Mouse (Mus musculus): ENCODE measurements around the gene 2410004B18Rik. TPM values are rescaled to one million over a fixed set of nuclear protein-coding genes. Genes with fewer than 3 reads are reported as not detected.
"Not testable (repeated sequence)": the region's sequence is repeated elsewhere in the genome, so short reads cannot be mapped to it uniquely, and the experiment has no call there.

2410004B18Rik gene
- polyA plus RNA-seq, 1 experiment: 47.9 TPM

DNA sequence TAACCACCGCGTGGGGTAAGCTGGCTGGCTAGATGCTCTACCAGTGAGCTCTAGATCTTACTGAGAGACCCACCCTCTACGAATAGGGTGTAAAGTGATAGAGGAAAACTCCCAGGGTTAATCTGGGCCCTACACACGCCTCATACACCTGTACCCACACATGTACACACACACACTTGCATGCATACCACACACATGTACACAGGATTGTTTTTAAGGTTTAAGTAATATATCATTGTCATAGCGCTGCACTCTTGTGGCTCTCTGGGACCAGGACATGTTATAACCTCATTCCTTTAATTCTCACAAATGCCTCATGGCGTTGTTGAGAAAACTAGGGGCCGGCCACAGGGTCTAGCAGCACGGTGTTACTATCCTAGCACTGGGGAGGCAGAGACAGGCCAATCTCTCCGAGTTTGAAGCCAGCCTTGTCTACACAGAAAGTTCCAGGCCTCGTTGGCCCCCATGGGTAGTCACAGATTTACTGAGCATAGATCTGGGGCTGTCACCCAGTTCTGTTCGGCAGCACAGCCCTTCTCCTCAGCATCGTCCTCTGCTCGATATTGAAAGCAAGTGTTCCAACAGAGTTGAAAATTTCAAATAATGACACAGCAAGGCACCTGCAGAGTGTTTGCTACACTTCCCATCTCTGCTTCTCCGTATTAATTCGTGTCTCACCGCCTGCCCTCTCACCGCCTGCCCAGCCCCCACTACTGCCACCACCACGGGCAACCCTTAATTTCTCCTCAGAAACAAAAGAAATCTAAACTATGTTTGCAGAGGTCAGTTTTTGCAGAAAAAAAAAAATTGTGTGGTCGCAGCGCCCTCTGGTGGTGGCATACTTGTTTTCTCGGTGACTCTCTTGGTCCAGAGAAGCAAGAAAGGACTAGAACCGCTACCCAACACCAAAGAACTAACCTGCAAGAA is 32.7 kb upstream of the 2410004B18Rik start:
- no peak for TF ChIP-seq POLR2A (IDR thresholded peaks at IDR 0.05; ENCODE audit: borderline replicate concordance, insufficient read depth, low read length)
- TF ChIP-seq CTCF (IDR thresholded peaks at IDR 0.05; ENCODE audit: borderline replicate concordance, insufficient read depth, low read depth, low read length): peak; percentile 73

GRCm38 (mm10) chr3:145906582-145906981 is 31.2 kb upstream of the 2410004B18Rik start:
- whole genome bisulfite sequencing: 43% methylated on average over 9 of the region's 9 CpGs
- H3K27ac ChIP-seq (ENCODE audit: insufficient read depth, low read length): no peak overlapping the region
- no peak for TF ChIP-seq POLR2A (IDR thresholded peaks at IDR 0.05; ENCODE audit: borderline replicate concordance, insufficient read depth, low read length)
- no peak for TF ChIP-seq CTCF (IDR thresholded peaks at IDR 0.05; ENCODE audit: borderline replicate concordance, insufficient read depth, low read depth, low read length)
- H3K27me3 ChIP-seq (ENCODE audit: control insufficient read depth, insufficient read depth, low read length): no peaks in the 10 kb centered on the region
- DNase-seq: no peak
- H3K4me3 ChIP-seq (replicated peaks; ENCODE audit: insufficient read depth, low read depth, low read length): no peak overlapping the region
- no peaks in the 10 kb centered on the region for H3K4me1 ChIP-seq (ENCODE audit: control insufficient read depth, insufficient read depth, low read length)

More for the DNA sequence above, 32.7 kb upstream of the 2410004B18Rik start:
- Histone ChIP-seq H3K27ac (ENCODE audit: insufficient read depth, low read length) (no peak overlapping the region), H3K4me3 (replicated peaks; ENCODE audit: insufficient read depth, low read depth, low read length) (no peak overlapping the region), H3K27me3 (ENCODE audit: control insufficient read depth, insufficient read depth, low read length) (no peaks in the 10 kb centered on the region), H3K4me1 (ENCODE audit: control insufficient read depth, insufficient read depth, low read length) (no peaks in the 10 kb centered on the region)
- 40% methylated on average over 22 of the region's 22 CpGs for WGBS
- peak; percentile 33 to 64 for DNase-seq

DNA sequence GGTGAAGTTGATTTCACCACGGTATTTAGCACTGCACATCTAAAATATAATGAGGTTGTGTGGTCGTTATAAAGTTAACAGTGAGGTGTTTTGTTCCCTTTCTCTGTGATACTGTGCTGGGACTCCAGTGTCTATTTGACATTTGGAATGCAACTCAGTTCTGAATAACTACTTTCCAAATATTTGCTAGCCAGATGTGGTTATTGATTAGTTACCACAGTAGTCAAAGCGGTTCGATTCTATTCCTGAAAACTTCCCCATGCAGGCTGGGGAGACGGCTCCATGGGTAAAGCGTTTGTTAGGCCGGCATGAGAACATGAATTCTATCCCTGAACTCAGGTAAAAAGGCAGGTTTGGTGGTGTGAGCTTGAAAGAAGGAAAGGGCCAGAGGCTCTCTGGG is 25.3 kb upstream of the 2410004B18Rik start:
- TF ChIP-seq CTCF (IDR thresholded peaks at IDR 0.05; ENCODE audit: borderline replicate concordance, insufficient read depth, low read depth, low read length) (no peak), POLR2A (IDR thresholded peaks at IDR 0.05; ENCODE audit: borderline replicate concordance, insufficient read depth, low read length) (no peak)
- DNase-seq: no peak
- WGBS: 92% methylated on average over 7 of the region's 7 CpGs

DNA sequence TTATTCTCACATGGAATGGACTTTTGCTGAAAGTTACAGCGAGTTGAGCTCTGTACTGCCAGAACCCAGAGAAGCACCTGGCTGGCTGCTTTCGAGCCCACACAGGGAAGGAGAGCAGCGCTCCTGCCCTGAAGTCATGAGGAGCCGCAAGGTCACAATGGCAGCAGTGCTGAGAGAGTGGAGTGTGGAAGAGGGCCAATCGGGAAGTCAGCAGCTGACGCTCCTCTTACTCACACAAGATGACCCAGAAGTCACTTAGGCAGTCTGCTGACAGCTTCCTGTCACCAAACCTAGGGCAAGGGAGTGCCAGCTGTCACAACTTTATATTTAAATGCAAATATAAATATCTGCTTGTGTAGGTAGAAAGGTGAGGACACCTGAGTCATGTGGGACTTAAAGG is 24.6 kb upstream of the 2410004B18Rik start:
- TF ChIP-seq CTCF (IDR thresholded peaks at IDR 0.05; ENCODE audit: borderline replicate concordance, insufficient read depth, low read depth, low read length) (no peak), POLR2A (IDR thresholded peaks at IDR 0.05; ENCODE audit: borderline replicate concordance, insufficient read depth, low read length) (no peak)
- 75% methylated on average over 6 of the region's 6 CpGs for WGBS
- no peak overlapping the region for H3K27ac ChIP-seq (ENCODE audit: insufficient read depth, low read length)
- no peak overlapping the region for H3K4me3 ChIP-seq (replicated peaks; ENCODE audit: insufficient read depth, low read depth, low read length)
- H3K4me1 ChIP-seq (ENCODE audit: control insufficient read depth, insufficient read depth, low read length): no peaks in the 10 kb centered on the region
- no peak for DNase-seq
- no peaks in the 10 kb centered on the region for H3K27me3 ChIP-seq (ENCODE audit: control insufficient read depth, insufficient read depth, low read length)

More for the DNA sequence above, 25.3 kb upstream of the 2410004B18Rik start:
- Histone ChIP-seq H3K4me1 (ENCODE audit: control insufficient read depth, insufficient read depth, low read length) (no peaks in the 10 kb centered on the region), H3K27me3 (ENCODE audit: control insufficient read depth, insufficient read depth, low read length) (no peaks in the 10 kb centered on the region), H3K4me3 (replicated peaks; ENCODE audit: insufficient read depth, low read depth, low read length) (no peak overlapping the region), H3K27ac (ENCODE audit: insufficient read depth, low read length) (no peak overlapping the region)

DNA sequence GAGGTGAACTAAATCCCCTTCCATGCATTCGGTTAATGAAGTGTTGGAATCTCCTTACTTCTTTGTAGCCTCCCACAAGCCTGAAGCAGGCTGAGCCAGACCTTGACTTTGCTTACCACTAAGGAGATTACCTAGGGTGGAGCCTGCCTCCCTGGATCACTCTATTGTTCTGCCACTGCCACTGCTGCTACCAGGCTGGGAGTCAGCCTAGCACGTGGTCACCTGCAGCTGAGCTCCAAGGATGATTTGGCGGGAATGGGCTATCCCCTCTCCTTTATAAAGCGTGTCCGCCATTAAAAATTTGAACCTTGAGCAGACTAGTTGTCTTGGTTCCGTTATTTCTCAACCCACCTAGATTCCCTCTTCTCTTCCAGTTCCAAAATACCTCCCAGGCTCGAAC is 23.9 kb upstream of the 2410004B18Rik start:
- DNase-seq; H3K4me3 ChIP-seq (replicated peaks; ENCODE audit: insufficient read depth, low read depth, low read length); H3K27me3 ChIP-seq (ENCODE audit: control insufficient read depth, insufficient read depth, low read length); H3K4me1 ChIP-seq (ENCODE audit: control insufficient read depth, insufficient read depth, low read length); H3K27ac ChIP-seq (ENCODE audit: insufficient read depth, low read length): not testable (repeated sequence)
- WGBS: 76% methylated on average over 7 of the region's 7 CpGs

DNA sequence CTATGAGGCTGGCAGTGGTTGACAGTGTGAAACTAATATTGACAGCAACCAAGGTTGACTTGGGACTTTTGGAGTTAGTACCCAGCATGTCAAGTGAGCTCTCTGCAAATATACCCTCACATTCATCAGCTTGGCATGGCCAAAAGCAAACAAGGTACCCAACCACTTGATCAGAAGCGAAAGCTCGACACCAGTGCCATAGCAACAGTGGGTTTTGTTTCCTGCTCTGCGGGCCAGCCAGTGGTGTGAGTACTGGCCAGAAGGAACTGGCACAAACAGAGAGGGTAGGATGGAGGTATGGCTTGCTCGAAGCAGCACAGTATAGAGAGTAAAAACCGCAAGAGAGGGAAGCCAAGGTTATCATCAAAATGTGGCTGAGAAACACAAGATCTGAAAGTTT is 21.4 kb upstream of the 2410004B18Rik start:
- DNase-seq: no peak
- Histone ChIP-seq H3K27me3 (ENCODE audit: control insufficient read depth, insufficient read depth, low read length) (no peaks in the 10 kb centered on the region), H3K4me3 (replicated peaks; ENCODE audit: insufficient read depth, low read depth, low read length) (no peak overlapping the region), H3K4me1 (ENCODE audit: control insufficient read depth, insufficient read depth, low read length) (no peaks in the 10 kb centered on the region), H3K27ac (ENCODE audit: insufficient read depth, low read length) (no peak overlapping the region)
- TF ChIP-seq CTCF (IDR thresholded peaks at IDR 0.05; ENCODE audit: borderline replicate concordance, insufficient read depth, low read depth, low read length) (no peak), POLR2A (IDR thresholded peaks at IDR 0.05; ENCODE audit: borderline replicate concordance, insufficient read depth, low read length) (no peak)
- 76% methylated on average over 5 of the region's 5 CpGs for WGBS

DNA sequence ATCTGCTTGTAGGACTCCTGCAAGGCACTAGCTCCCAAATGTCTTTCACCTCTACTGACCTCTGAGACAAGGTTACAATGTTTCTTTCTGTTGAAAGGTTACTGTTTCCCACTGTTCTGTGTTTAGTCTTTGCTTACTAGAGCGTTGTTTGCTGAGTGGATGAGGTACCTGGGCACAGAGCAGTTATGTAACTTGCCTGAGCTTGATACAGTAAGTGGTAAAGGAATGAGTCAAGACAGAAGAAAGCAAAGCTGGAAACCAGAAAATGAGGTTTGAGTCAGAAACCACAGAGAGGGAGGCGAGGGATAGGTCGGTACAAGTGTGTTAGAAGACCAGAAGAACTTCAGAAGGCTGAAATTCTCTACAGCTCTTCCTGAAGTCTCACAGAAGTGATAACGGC is 21.0 kb upstream of the 2410004B18Rik start:
- H3K27ac ChIP-seq (ENCODE audit: insufficient read depth, low read length): no peak overlapping the region
- no peaks in the 10 kb centered on the region for H3K27me3 ChIP-seq (ENCODE audit: control insufficient read depth, insufficient read depth, low read length)
- TF ChIP-seq CTCF (IDR thresholded peaks at IDR 0.05; ENCODE audit: borderline replicate concordance, insufficient read depth, low read depth, low read length) (no peak), POLR2A (IDR thresholded peaks at IDR 0.05; ENCODE audit: borderline replicate concordance, insufficient read depth, low read length) (no peak)
- H3K4me3 ChIP-seq (replicated peaks; ENCODE audit: insufficient read depth, low read depth, low read length): no peak overlapping the region
- WGBS: 86% methylated on average over 4 of the region's 4 CpGs
- no peaks in the 10 kb centered on the region for H3K4me1 ChIP-seq (ENCODE audit: control insufficient read depth, insufficient read depth, low read length)
- DNase-seq: no peak
